Mouse (Mus musculus): ENCODE measurements at regions not wholly inside any gene's neighbourhood (a gene's known extent, or its start where the extent isn't known, plus 50 kb on each side); places are given as distances from the start of the nearest gene placed in this dataset.

GRCm38 (mm10) chr7:145088655-145089054, 119.3 kb downstream of the 1810010D01Rik start:
- in situ Hi-C loops (cut with MboI; ENCODE audit: low pct_ligation_motif_present, low pct_unique_long_range_greater_than_20kb, low sequenced_read_pairs): no loop called here

GRCm38 (mm10) chr7:145087790-145088189, 120.1 kb downstream of the 1810010D01Rik start:
- H3K9ac ChIP-seq (ENCODE audit: insufficient read depth, low read depth): no peak overlapping the region
- H3K79me2 ChIP-seq (replicated peaks; ENCODE audit: control insufficient read depth, extremely low read depth, insufficient read depth, poor library complexity, severe bottlenecking): no peaks in the 10 kb centered on the region
- H3K36me3 ChIP-seq (replicated peaks in 1 of 2; ENCODE audit: control insufficient read depth in 1 of 2, insufficient read depth in 1 of 2, low read length in 1 of 2): no peaks in the 10 kb centered on the region
- peaks cover 2 to 21% of the 10 kb centered on the region in 2 experiments; a peak in 3 of 4 replicates for H3K4me1 ChIP-seq (ENCODE audit: control insufficient read depth in 1 of 2, insufficient read depth in 2 of 2)
- peaks cover 46% of the 10 kb centered on the region for H3K27me3 ChIP-seq (replicated peaks)
- H3K27ac ChIP-seq (ENCODE audit: insufficient read depth, low read depth): no peak overlapping the region
- no peak for DNase-seq (ENCODE audit: extremely low read depth)
- in situ Hi-C loops (cut with MboI; ENCODE audit: low pct_ligation_motif_present, low pct_unique_long_range_greater_than_20kb, low sequenced_read_pairs) (no loop called here), dilution Hi-C loops (cut with MboI; ENCODE audit: extremely low pct_ligation_motif_present, extremely low pct_unique_long_range_greater_than_20kb, low sequenced_read_pairs) (no loop called here)
- no peak overlapping the region for H3K4me2 ChIP-seq (ENCODE audit: insufficient read depth, low read depth, poor library complexity, severe bottlenecking)
- TF ChIP-seq RCOR1 (conservative IDR thresholded peaks at IDR 0.05; ENCODE audit: low read depth, low read length) (no peak), NRF1 (IDR thresholded peaks at IDR 0.05; ENCODE audit: low read depth, low read length) (no peak), MAX (IDR thresholded peaks at IDR 0.05; ENCODE audit: low read length) (no peak), NELFE (IDR thresholded peaks at IDR 0.05; ENCODE audit: low read depth, low read length) (no peak), MXI1 (IDR thresholded peaks at IDR 0.05; ENCODE audit: low read depth, low read length) (no peak), ZC3H11A (IDR thresholded peaks at IDR 0.05; ENCODE audit: low read depth, low read length) (no peak), ETS1 (conservative IDR thresholded peaks at IDR 0.05; ENCODE audit: low read depth, low read length) (no peak), CHD2 (IDR thresholded peaks at IDR 0.05; ENCODE audit: low read length) (no peak), ZMIZ1 (IDR thresholded peaks at IDR 0.05; ENCODE audit: low read depth, low read length) (no peak), E2F4 (IDR thresholded peaks at IDR 0.05; ENCODE audit: insufficient replicate concordance, low read depth, low read length) (no peak), JUN (IDR thresholded peaks at IDR 0.05; ENCODE audit: insufficient read depth, low read depth, low read length) (no peak)
- peaks cover 13% of the 10 kb centered on the region for H3K9me3 ChIP-seq (replicated peaks; ENCODE audit: low read length)
- H3K4me3 ChIP-seq (replicated peaks in 1 of 3; ENCODE audit: low read depth in 2 of 3, low read length in 2 of 3, poor library complexity in 1 of 3): no peak overlapping the region

More at GRCm38 (mm10) chr7:145088655-145089054, 119.3 kb downstream of the 1810010D01Rik start:
- Histone ChIP-seq H3K4me1 (ENCODE audit: control insufficient read depth in 1 of 2, insufficient read depth in 2 of 2) (peaks cover 2 to 21% of the 10 kb centered on the region in 2 experiments; a peak in 3 of 4 replicates), H3K79me2 (replicated peaks; ENCODE audit: control insufficient read depth, extremely low read depth, insufficient read depth, poor library complexity, severe bottlenecking) (no peaks in the 10 kb centered on the region), H3K4me2 (ENCODE audit: insufficient read depth, low read depth, poor library complexity, severe bottlenecking) (no peak overlapping the region), H3K27ac (ENCODE audit: insufficient read depth, low read depth) (no peak overlapping the region), H3K4me3 (replicated peaks in 1 of 3; ENCODE audit: low read depth in 2 of 3, low read length in 2 of 3, poor library complexity in 1 of 3) (no peak overlapping the region), H3K9ac (ENCODE audit: insufficient read depth, low read depth) (no peak overlapping the region), H3K27me3 (replicated peaks) (peaks cover 46% of the 10 kb centered on the region), H3K9me3 (replicated peaks; ENCODE audit: low read length) (peaks cover 13% of the 10 kb centered on the region), H3K36me3 (replicated peaks in 1 of 2; ENCODE audit: control insufficient read depth in 1 of 2, insufficient read depth in 1 of 2, low read length in 1 of 2) (no peaks in the 10 kb centered on the region)
- dilution Hi-C loops (cut with MboI; ENCODE audit: extremely low pct_ligation_motif_present, extremely low pct_unique_long_range_greater_than_20kb, low sequenced_read_pairs): no loop called here
- no peak for DNase-seq (ENCODE audit: extremely low read depth)
- no peak for TF ChIP-seq MXI1 (IDR thresholded peaks at IDR 0.05; ENCODE audit: low read depth, low read length)
- no peak for TF ChIP-seq NELFE (IDR thresholded peaks at IDR 0.05; ENCODE audit: low read depth, low read length)
- no peak for TF ChIP-seq MAFK (IDR thresholded peaks at IDR 0.05; ENCODE audit: insufficient replicate concordance, low read length)
- TF ChIP-seq USF2 (conservative IDR thresholded peaks at IDR 0.05; ENCODE audit: low read depth, low read length): no peak
- TF ChIP-seq ZMIZ1 (IDR thresholded peaks at IDR 0.05; ENCODE audit: low read depth, low read length): no peak
- TF ChIP-seq CTCF (conservative IDR thresholded peaks at IDR 0.05 in 1 of 2, IDR thresholded peaks at IDR 0.05 in 1 of 2; ENCODE audit: low read depth in 2 of 2, low read length in 2 of 2): no peak
- TF ChIP-seq TCF12 (IDR thresholded peaks at IDR 0.05; ENCODE audit: low read depth, low read length): no peak
- no peak for TF ChIP-seq ETS1 (conservative IDR thresholded peaks at IDR 0.05; ENCODE audit: low read depth, low read length)
- TF ChIP-seq JUND (conservative IDR thresholded peaks at IDR 0.05; ENCODE audit: low read depth, low read length): no peak
- no peak for TF ChIP-seq POLR2A (IDR thresholded peaks at IDR 0.05; ENCODE audit: low read depth, low read length)
- no peak for TF ChIP-seq RCOR1 (conservative IDR thresholded peaks at IDR 0.05; ENCODE audit: low read depth, low read length)
- TF ChIP-seq UBTF (IDR thresholded peaks at IDR 0.05; ENCODE audit: low read depth, low read length): no peak
- no peak for TF ChIP-seq SMC3 (IDR thresholded peaks at IDR 0.05; ENCODE audit: low read depth, low read length)
- no peak for TF ChIP-seq CHD1 (IDR thresholded peaks at IDR 0.05; ENCODE audit: low read depth, low read length)
- no peak for TF ChIP-seq NRF1 (IDR thresholded peaks at IDR 0.05; ENCODE audit: low read depth, low read length)
